Mouse (Mus musculus) c-Kit-negative CD71-positive TER-119-positive erythroid progenitor cells, embryonic 14.5 days (primary cell): Measurements from ENCODE around the gene Gjb4.

Experiments used
- DNase-seq: peaks from one replicate; pipeline ENCODE4 v3.0.0-alpha.2; 2013; ENCODE audit warnings: low read depth, low spot score

Gene Gjb4

DNA sequence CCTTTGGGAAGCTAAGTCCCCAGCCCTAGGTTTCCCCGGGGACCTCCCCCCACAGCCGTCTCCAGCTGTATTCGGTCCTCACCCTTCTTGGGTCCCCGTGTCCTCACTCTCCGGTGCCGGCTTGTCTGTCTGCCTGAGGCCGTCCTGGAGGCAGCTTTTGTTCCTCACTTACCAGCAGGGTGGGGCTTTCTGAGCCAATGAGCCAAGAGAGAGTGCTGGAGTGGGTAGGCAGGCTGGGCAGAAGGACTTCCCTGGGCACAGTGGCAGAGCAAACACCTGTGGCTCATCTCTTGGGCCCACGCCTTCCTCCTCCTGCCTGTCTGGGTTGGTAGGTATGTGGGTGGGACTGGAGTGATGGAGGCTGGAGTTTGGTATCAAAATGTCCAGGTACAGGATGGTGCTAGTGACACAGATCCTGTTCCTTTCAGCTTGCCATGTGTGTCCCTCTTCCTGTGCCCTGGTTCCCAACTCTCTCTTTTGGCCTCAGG lies at the start of gene Gjb4:
Gene Gjb4, minus strand, starts transcription at position 131 of the 488 bp plus-strand sequence.
- no peak for DNase-seq

GRCm38 (mm10) chr4:127402614-127403013 lies 48.7 kb upstream of the Gjb4 start:
- no peak for DNase-seq

- DNase-seq: no peak
Measured at GRCm38 (mm10) chr4:127402166-127402565, 48.3 kb upstream of the Gjb4 start.

DNA sequence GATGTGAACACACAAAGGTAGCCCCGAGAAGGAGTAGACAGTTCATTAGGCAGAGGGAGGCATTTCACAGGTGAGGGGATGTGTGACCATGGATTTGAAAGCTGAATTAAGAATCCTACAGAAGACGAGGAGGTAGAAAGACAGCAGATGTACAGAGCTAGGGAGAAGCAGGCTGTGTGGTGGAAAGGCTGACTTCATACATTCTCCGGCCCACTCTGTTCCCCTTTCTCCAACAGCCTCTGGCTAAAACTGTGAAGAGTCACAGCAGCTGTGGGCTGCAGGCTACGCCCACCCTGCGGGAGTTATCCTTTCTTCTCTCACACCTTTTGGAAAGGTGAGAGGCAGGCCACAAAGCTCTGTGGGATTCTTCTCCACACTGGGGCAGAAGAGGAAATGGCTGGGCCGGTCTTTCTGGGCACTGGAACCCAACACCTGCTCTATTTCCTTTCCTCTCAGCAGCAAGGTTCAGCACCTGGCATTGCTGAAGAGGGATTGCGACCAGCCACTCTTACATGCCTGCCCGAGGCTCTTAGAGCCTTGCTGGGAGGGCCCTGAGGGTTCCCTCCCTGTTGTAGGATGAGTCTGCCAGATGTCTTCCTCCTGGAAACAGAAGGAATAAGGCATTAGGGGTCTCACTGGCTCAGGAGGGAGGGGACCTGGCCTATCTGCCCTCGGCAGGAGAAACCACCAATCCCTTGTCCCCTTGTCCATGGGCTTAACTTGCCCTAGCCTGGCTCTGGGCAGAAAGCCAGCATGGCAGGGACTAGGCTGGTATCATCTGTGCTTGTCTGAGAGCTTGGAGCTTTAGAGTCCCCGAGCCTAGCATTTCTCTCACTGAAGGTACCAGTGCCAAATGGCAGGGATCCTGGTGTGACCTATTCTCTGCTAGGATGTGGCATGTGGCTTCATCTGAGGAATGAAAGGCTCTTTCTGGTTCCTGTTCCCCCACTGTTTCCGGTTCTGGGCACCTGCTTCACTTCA lies 46.6 kb upstream of the Gjb4 start:
- DNase-seq: no peak

DNA sequence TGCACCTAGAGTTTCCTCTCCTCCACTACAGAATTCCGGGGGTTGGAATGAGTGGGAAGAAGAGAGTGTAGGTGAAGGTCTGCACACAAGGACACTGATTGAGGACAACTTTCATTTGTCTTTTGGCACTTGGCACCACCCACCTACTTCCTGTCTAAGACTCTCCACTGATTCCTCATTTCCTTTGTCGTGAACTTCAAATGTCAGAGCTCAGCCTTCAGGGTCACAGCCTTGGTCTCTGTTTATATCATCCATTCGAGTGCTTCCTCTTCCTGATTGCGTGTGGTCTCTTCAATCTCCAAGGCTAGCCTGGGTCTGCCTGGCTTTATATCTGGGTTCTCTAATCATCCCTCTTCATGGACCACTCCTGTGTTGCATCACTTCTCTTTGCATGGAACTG lies 41.7 kb upstream of the Gjb4 start:
- no peak for DNase-seq

- DNase-seq: no peak
Measured at GRCm38 (mm10) chr4:127389645-127390044, 35.8 kb upstream of the Gjb4 start.

- DNase-seq: no peak
Measured at GRCm38 (mm10) chr4:127377344-127377743, 23.5 kb upstream of the Gjb4 start.

DNA sequence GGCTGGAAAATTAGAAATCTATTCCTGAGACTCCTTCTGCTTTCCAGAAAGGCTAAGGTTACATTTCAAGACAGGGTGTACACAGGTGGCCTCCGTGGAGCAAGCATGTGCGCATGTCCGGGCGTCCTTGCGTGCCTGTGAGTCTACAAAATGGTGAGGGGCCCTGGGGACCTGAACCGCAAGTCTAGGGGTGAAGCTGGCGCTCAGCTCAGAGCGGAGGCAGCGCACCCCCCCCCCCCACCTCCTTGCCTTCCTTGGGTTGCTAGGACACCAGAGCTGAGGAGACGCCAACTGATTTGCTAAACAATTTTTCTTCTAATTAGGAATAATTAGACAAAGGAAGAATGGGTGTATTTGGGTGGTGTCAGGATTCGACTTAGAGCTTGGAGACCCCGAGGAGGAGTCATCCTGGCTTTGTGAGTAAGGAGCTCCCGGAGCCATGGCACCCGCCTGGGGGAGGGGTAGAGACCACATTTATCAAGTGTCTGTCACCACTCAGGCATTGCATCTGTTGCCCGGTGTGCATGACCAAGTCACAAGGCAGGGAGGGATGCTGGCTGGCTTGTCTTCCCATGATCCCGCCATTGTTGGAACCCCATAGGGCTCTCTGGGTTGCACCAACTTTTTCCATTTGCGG lies 21.8 kb upstream of the Gjb4 start:
- no peak for DNase-seq

- DNase-seq: no peak
Measured at GRCm38 (mm10) chr4:127374645-127375044, 20.8 kb upstream of the Gjb4 start.

DNA sequence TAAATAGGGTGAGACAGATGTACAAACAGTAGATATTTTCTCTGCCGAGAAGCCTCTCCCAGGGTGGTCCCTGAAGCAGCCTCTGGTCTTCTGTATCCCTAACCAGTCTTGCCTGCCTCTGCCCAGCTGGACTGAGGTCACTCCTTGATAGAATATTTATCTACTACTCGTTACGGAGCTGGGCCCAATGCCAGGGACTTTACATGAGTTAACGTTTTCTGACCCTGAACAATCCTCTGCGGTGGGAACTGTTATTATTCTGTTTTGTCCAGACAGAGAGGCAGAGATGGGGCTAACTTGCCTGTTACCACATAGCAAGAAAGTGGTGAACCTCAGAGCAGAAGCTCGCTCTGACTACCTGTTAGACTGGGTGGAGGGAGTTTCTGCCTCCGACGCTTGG lies 19.6 kb upstream of the Gjb4 start:
- no peak for DNase-seq

DNA sequence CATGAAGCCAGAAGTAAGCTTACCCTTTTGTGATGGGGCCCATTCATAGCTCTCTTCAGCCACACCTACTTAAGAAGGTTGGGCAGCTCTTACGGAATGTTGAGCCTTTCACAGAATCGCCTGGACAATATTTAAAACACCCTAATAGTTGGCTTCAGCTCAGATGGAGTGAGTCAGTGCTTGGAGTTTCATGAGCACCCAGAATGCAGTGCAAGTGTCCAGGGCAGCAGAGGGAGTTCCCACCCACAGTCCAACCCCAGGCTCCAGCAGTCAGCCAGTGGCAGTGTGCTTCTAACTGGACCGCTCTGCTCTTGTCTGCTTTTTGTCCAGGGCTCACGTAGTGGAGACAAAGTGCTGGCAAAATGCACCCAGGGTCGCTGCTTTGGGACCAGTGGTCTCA lies 17.7 kb upstream of the Gjb4 start:
- no peak for DNase-seq

GRCm38 (mm10) chr4:127370447-127370846 lies 16.6 kb upstream of the Gjb4 start:
- no peak for DNase-seq

DNA sequence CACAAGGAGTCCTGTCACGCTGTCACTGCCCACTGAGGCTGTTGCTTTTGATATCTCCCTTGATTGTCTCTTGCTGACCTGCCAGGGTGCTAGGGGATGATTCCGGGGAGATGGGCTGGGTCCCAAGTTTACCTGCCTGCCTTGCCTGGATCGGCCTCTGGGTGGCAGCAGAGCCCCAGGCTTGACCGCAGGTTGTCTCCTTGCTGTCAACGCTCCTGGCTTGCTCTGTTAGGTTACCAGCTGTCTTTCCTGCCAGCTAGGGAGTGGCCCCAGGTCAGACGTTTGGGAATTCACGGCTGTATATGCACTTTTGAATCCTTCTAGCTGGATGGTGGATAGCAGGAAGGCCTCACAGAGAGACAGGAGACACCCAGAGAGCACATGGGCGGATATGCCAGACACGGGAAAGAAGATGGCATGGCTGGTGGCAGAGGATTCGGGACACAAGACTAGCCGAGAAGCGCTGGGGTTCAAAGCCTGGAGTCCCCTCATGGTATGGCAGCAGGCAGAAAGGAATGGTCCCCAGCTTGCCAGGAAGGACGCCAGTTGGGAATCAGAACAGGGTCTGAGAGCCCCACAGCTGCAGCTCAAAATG lies 14.6 kb upstream of the Gjb4 start:
- no peak for DNase-seq

DNA sequence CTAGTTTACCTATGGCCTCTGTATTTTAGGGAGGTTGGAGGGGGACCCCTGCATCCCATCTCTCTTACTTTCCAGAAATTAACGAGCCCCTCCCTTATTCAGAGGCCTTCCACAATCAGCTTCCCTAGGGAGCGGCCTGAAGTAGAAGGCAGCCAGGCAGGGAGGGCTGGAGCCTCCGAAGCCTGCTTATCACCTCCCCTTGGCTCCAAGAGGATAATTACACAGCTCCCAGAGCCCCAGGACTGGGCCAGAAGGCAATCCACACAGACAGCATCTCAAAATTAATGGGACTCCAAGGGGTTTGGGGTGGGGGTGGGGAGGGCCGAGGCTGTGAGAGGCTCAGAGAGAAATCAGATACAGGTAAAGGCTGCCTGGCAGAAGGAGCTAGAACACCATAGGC lies 12.0 kb upstream of the Gjb4 start:
- DNase-seq: no peak

- no peak for DNase-seq
Measured at GRCm38 (mm10) chr4:127365433-127365832, 11.6 kb upstream of the Gjb4 start.

DNA sequence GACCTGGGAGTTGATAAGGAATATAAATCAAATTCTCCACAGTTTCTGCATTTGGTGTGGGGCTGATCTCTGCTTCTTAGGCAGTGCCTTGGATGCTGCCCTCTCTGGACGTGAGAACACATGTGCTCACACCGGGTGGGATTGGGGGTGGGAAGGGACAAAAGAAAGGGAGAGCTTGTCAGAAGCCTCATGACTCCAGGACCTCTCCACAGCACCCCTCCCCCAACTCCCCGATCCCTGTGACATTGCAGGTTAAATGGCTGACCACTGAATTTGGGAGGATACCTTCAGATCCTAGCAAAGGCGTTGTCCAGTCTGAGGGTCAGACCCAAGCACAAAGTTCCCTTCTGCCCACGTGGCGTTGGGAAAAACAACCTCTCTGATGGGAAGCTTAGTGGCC lies 10.6 kb upstream of the Gjb4 start:
- DNase-seq: no peak

GRCm38 (mm10) chr4:127363331-127363730 lies 9.4 kb upstream of the Gjb4 start:
- DNase-seq: no peak

- DNase-seq: no peak
Measured at GRCm38 (mm10) chr4:127362520-127362919, 8.6 kb upstream of the Gjb4 start.

- no peak for DNase-seq
Measured at GRCm38 (mm10) chr4:127358018-127358417, 4.1 kb upstream of the Gjb4 start, which contains the start of gene Gjb5. TSS of gene Gjb5 (minus strand) at chr4:127358181.

DNA sequence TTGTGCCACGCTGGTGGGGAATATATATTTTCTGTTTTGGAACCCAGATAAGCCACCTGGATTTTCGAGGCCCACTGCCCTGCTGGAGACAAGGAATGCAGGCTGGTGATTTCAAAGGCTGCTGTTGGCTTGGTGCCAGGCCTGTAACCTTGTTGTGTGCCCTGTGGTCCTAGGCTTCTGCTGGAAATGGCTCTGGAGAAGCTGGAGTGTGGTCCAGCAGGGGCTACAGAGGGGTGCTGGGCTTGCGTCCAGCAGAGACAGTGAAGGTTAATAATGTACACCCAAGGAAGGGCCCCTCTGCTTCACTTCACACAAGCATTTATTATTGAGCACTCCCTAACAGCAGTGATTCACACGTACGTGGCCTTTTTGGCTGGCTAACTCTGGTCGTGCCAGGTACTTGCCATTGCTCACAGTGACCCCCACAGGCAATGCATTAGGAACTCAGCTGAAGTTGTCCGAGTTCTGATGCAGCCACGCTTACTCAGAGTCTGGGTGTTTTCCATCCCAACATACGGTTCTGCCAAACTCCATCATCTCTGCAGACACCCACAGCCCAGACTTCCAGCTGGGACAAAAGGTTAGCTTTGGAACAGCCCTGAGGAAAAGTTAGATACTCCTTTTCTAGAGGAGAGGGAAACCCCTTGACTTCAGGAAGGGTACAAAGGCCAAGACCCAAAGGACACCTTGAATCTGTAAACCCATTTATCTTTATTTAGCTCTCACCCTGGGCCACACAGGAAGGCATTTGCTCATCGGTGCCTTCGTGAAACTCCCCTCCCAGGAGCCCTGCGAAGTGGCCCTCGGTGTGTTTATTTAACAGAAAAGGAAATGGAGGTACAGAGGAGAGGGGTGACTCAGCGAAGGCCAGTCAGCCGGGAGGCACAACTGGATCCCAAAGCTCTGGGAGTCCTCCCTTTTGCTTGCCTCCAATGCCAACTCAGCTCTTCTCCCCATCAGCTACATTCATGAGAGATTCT lies 915 bp upstream of the Gjb4 start:
- no peak for DNase-seq

DNA sequence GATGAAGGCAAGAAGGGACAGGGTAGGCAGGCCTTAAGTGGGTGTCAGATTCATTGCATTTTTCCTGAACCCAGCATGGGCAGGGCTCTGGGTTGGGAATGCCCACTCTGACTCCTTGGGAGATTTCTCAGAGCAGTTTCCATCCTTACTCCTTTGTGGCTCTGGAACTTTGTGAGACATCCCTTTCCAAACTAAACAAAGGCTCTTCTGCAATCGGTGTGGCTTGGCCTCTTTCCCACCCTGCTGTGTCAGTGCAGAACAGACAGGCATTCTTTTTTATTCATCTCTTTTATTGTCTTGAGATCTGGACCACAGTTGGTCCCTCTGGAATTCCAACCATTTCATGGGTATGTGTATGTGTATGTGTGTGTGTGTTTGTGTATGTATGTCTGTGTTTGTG lies 1.3 kb downstream of the Gjb4 start:
- no peak for DNase-seq
